Mouse (Mus musculus) spleen, adult 2 months (tissue): ENCODE measurements around the gene Zfp672. TPM values are rescaled to one million over a fixed set of nuclear protein-coding genes. Genes with fewer than 3 reads are reported as not detected.

ENCODE experiments used
- DNase-seq, 2 experiments: peaks; one replicate each; pipeline versions ENCODE4 v3.0.0 to v3.0.0-alpha.2; 2012 to 2021; ENCODE audit warnings: low spot score in 2 of 2, low read depth in 1 of 2
- H3K27ac ChIP-seq: fragments of 200-500 bp; 2 replicates; pipeline ENCODE4 v1.5.1; 2012; ENCODE audit warnings: low read length, inconsistent platforms; ENCODE audit not compliant: insufficient read depth
- H3K27me3 ChIP-seq: fragments of 200-500 bp; 2 replicates; pipeline ENCODE4 v1.6.1; 2012; ENCODE audit warnings: mild to moderate bottlenecking, moderate library complexity, low read length, inconsistent platforms; ENCODE audit not compliant: control insufficient read depth, insufficient read depth
- H3K36me3 ChIP-seq: fragments of 200-500 bp; 2 replicates; pipeline ENCODE4 v1.6.1; 2012; ENCODE audit warnings: mild to moderate bottlenecking, low read length, inconsistent platforms; ENCODE audit not compliant: control insufficient read depth, insufficient read depth
- H3K4me1 ChIP-seq: fragments of 200-500 bp; 2 replicates; pipeline ENCODE4 v1.6.1; 2011; ENCODE audit warnings: inconsistent platforms; ENCODE audit not compliant: control insufficient read depth, insufficient read depth, insufficient read length
- H3K4me3 ChIP-seq: fragments of 200-500 bp; 2 replicates; pipeline ENCODE4 v1.5.1; 2011; ENCODE audit warnings: mild to moderate bottlenecking, inconsistent platforms; ENCODE audit not compliant: insufficient read depth, insufficient read length; ENCODE audit errors: extremely low read depth
- CTCF ChIP-seq: fragments of 200-500 bp; IDR thresholded peaks from 2 replicates; pipeline ENCODE4 v1.5.1; 2011; ENCODE audit warnings: mild to moderate bottlenecking, inconsistent platforms; ENCODE audit not compliant: insufficient read depth, insufficient read length, insufficient replicate concordance; ENCODE audit errors: extremely low read depth
- POLR2A ChIP-seq: fragments of 200-500 bp; IDR thresholded peaks from 2 replicates; pipeline ENCODE4 v1.6.1; 2011; ENCODE audit warnings: low read depth, low read length, inconsistent platforms
- WGBS: fragments of 180-500 bp; shearing (Covaris S2); methylation state at CpG from one replicate; pipeline ENCODE4 v1.1.7; 2018; 5-methylcytosine and 5-hydroxymethylcytosine counted together
- polyA plus RNA-seq: library from polyadenylated mRNA; depleted of rRNA; stranded (reverse); fragments of >200 nt; gene quantifications from 2 replicates; pipeline ENCODE4 v1.2.3, GENCODE M21; 2012; rRNA removed

Zfp672 gene
- polyA plus RNA-seq, 1 experiment: 17.5 TPM

DNA sequence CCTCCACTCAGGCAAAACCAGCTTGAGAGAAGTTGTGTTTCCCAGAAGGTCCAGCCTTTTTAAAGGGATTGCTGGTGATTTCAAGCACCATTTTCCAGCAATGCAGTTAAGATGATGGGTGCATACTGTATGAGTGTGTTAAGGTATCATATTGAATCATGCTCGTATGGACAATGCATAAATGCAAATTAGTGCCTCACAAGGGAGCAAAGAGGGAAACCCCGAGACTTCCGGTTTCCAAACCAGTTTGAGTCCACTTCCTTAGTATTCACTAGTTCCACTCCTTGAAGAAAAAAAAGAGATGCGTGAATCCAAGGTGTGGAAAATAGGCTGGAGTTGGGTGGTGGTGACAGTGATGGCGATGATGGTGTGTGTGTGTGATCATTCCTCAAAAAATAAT is 47.6 kb downstream of the Zfp672 start:
- H3K27me3 ChIP-seq: no peaks in the 10 kb centered on the region
- no peaks in the 10 kb centered on the region for H3K36me3 ChIP-seq
- TF ChIP-seq CTCF (no peak), POLR2A (no peak)
- H3K4me1 ChIP-seq: no peaks in the 10 kb centered on the region
- 64% methylated on average over 5 of the region's 5 CpGs for WGBS
- H3K27ac ChIP-seq: no peak overlapping the region
- no peak for DNase-seq
- no peak overlapping the region for H3K4me3 ChIP-seq

DNA sequence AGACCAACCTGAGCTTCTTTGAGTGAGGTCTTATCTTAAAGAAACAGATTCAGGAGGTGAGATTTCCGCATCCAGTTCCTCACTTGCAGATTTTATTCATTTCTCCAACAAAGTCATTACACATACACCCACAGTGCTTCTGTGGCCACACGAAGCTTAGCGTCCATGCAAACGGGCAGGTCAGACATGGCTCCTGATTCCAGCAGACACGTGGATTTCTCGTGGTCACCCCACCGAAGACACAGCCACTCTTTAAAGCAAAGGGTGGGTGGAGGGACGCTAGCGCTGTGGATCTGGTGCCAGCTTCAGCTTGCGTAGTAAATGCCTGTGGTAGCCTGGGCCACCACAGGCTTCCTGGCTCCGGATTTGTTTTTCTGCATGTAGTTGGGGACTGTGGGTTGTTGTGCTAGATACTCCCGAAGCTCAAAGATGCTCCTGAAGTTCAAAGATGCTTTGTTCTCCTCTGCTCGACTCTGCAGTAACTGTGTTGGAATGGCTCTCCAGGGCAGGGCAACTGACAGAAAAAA is 48.1 kb downstream of the Zfp672 start:
- 60% methylated on average over 13 of the region's 13 CpGs for WGBS
- Histone ChIP-seq H3K36me3 (no peaks in the 10 kb centered on the region), H3K27ac (no peak overlapping the region; the same call in 1 of the 2 replicates), H3K27me3 (peaks cover 1% of the 10 kb centered on the region; the same call in 1 of the 2 replicates), H3K4me1 (no peaks in the 10 kb centered on the region), H3K4me3 (no peak overlapping the region)
- no peak for TF ChIP-seq CTCF
- no peak for DNase-seq

DNA sequence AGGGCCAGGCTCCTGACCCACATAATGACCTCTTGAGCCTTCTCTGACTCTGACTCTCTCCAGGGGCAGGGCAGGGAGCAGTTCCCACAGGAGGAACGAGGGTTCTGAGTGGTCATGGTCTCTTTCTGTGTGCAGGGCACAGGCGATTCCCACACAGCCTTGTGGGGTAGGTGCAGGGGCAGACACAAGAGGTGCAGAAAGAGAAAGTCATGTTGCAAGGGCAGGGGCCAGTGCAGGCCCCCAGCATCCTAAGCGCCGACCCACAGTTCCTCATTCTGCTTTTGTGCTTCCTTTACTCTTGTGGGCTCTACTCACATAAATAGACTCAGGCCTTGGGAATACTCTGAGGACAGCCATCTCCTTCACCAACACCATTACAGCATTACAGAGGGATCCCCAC is 54.4 kb downstream of the Zfp672 start:
- 19% methylated on average over 4 of the region's 4 CpGs for WGBS
- H3K27ac ChIP-seq: no peak overlapping the region
- H3K27me3 ChIP-seq: peaks cover 1% of the 10 kb centered on the region; the same call in 1 of the 2 replicates
- no peak for TF ChIP-seq CTCF
- no peak for TF ChIP-seq POLR2A
- DNase-seq: no peak
- peaks cover 2% of the 10 kb centered on the region; the same call in 1 of the 2 replicates for H3K4me1 ChIP-seq
- no peaks in the 10 kb centered on the region for H3K36me3 ChIP-seq
- no peak overlapping the region for H3K4me3 ChIP-seq

DNA sequence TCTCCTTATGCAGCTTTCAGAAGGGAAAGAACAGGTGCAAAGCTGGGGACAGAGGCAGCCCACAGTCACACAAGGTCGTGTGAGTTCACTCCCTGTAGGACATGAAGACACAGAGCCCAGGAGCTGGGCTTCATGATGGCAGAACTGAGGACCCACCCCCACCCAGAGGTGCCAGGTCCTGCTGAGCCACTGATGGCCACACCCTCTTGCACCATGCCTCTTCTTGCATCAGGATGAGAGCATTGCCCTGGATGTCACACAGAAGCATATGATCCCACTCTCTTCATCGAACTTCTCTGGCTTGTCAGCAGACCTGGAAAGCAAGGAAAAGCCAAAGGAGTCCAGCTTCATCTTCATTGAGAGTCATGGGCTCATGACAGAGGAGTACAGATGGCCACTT is 55.6 kb downstream of the Zfp672 start, which contains the start of gene 4930438A08Rik:
Gene 4930438A08Rik, plus strand, starts transcription at position 228 of the 400 bp plus-strand sequence.
- Histone ChIP-seq H3K27me3 (peaks cover 1% of the 10 kb centered on the region; the same call in 1 of the 2 replicates), H3K4me1 (peaks cover 2% of the 10 kb centered on the region; the same call in 1 of the 2 replicates), H3K36me3 (no peaks in the 10 kb centered on the region), H3K27ac (no peak within 1 kb of the TSS), H3K4me3 (no peak within 1 kb of the TSS)
- DNase-seq: no peak
- TF ChIP-seq POLR2A: no peak
- TF ChIP-seq CTCF: no peak
- WGBS: 57% methylated on average over 2 of the region's 2 CpGs

DNA sequence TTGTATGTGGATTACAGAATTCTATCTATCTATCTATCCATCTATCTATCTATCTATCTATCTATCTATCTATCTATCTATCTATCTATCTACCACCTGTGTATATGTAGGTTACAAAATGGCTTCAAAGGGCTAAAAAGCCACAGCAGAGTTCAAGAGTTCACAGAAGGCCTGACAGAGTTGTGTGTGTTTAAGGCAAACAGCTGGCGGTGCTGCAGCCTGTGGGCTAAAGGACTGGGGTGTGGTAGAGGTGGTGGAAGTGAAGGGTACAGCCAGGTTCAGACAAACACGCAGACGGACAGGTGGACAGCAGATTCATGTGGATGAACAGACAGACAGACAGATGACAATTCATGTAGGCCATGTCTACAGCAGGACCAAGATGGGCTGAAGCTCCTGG is 61.9 kb downstream of the Zfp672 start:
- Histone ChIP-seq H3K4me3 (no peak overlapping the region), H3K4me1 (no peaks in the 10 kb centered on the region), H3K27me3 (no peaks in the 10 kb centered on the region; the same call in 1 of the 2 replicates), H3K27ac (no peak overlapping the region), H3K36me3 (no peaks in the 10 kb centered on the region)
- no peak for DNase-seq
- WGBS: 89% methylated on average over 3 of the region's 3 CpGs
- TF ChIP-seq CTCF: no peak
- no peak for TF ChIP-seq POLR2A

Other genes with a start within 250 kb of the Zfp672 start
- 0.18 and 0.42 TPM in 2 replicates for gene Gm12248, start 237.2 kb downstream of the Zfp672 start, polyA plus RNA-seq
- gene Cnot8, start 226.2 kb downstream of the Zfp672 start, polyA plus RNA-seq: 38.6 and 41.1 TPM in 2 replicates
- gene Gemin5, start 161.8 kb downstream of the Zfp672 start, polyA plus RNA-seq: 6.1 and 6.9 TPM in 2 replicates
- gene Mrpl22, start 158.7 kb downstream of the Zfp672 start, polyA plus RNA-seq: 15.5 and 15.9 TPM in 2 replicates
- gene Igtp, start 130.8 kb downstream of the Zfp672 start, polyA plus RNA-seq: 25.4 and 27.3 TPM in 2 replicates
- 18.3 and 21.1 TPM in 2 replicates for gene Irgm2, start 130.7 kb downstream of the Zfp672 start, polyA plus RNA-seq
- gene 4930438A08Rik, start 55.5 kb downstream of the Zfp672 start, polyA plus RNA-seq: 0.53 and 0.63 TPM in 2 replicates
- gene Zfp692, start 23.3 kb downstream of the Zfp672 start, polyA plus RNA-seq: 17.6 and 23.7 TPM in 2 replicates
- gene Sh3bp5l, start 385 bp upstream of the Zfp672 start, polyA plus RNA-seq: 16.0 and 16.3 TPM in 2 replicates
- 0.35 and 0.41 TPM in 2 replicates for gene Lypd8, start 48.7 kb upstream of the Zfp672 start, polyA plus RNA-seq
- 0.08 TPM in 1 of 2 replicates, not detected in the other for gene 1810065E05Rik, start 90.8 kb upstream of the Zfp672 start, polyA plus RNA-seq
- 0.08 and 0.11 TPM in 2 replicates for gene Gm12253, start 102.2 kb upstream of the Zfp672 start, polyA plus RNA-seq
- gene Lypd9, start 122.6 kb upstream of the Zfp672 start, polyA plus RNA-seq: not detected in 2 replicates
- not detected in 2 replicates for gene Olfr30, start 131.9 kb upstream of the Zfp672 start, polyA plus RNA-seq
- not detected in 2 replicates for gene Olfr332, start 162.2 kb upstream of the Zfp672 start, polyA plus RNA-seq
- gene Olfr331, start 172.2 kb upstream of the Zfp672 start, polyA plus RNA-seq: not detected in 2 replicates
- gene Olfr330, start 204.5 kb upstream of the Zfp672 start, polyA plus RNA-seq: not detected in 2 replicates
- 0.12 TPM in 1 of 2 replicates, not detected in the other for gene Olfr329-ps, start 216.1 kb upstream of the Zfp672 start, polyA plus RNA-seq
- 0.08 TPM in 1 of 2 replicates, not detected in the other for gene Olfr328, start 225.3 kb upstream of the Zfp672 start, polyA plus RNA-seq
- not detected in 2 replicates for gene Olfr224, start 240.2 kb upstream of the Zfp672 start, polyA plus RNA-seq
- gene Olfr325, start 247.4 kb upstream of the Zfp672 start, polyA plus RNA-seq: not detected in 2 replicates